Mouse (Mus musculus) layer of hippocampus, adult 8-10 months (tissue): ENCODE results near the gene Ung. TPM values are rescaled to one million over a fixed set of nuclear protein-coding genes. Genes with fewer than 3 reads are reported as not detected.

Experiments
- DNase-seq, 2 experiments: peaks; one replicate each; pipeline ENCODE4 v3.0.0; 2022; ENCODE audit warnings: low spot score in 2 of 2
- total RNA-seq, 4 experiments: library from RNA; stranded (reverse); gene quantifications; 2 replicates each; pipeline ENCODE4 v1.2.4; 2022

The Ung gene
- total RNA-seq, 4 experiments from 2014 or later: 1.7 to 2.3 (median 1.9) TPM

DNA sequence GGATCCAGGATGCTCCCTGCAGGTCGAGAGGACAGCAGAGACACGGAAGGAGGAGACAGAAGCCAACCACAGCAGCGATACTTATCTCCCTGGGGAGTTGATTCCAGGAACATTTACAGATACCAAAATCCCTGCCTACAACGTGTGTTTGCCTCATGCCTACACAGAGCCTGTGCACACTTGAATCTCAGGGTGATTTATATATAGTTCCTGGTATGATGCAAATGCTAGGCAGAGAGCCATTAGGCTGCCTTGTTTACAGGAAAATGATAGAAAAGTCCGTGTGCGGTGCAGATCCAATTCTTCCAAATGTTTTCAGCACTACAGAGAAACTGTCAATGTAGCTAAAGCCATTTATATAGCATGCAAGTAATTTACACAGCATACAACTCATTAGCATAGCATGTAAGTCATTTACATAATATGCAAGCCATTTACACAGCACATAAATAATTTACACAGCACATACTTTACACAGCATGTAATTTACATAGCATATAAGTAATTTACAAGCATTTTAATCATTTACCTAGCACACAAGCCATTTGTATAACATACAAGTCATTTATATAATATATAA is 33.0 kb downstream of the Ung start:
- peak; percentile 18 to 33 for DNase-seq

DNA sequence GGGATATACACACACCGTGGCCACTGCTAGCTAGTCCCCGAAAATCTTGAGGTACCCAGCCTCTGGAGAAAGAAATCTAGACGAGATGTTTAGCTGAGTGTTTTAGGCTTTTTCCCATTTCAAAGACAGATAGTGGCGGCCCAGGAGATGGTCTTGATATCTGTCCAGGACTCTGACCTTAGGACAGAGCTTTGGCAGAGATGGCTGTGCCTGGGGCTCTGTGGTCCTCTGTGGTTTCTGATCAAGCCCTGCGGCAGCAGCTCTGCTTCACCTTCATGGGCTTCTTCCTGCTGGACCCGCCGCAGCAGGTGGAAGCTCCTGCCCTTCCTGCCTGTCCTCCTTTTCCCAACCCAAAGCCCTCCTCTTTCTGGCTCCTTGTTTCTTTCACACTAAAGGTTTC is 40.2 kb downstream of the Ung start:
- no peak for DNase-seq

DNA sequence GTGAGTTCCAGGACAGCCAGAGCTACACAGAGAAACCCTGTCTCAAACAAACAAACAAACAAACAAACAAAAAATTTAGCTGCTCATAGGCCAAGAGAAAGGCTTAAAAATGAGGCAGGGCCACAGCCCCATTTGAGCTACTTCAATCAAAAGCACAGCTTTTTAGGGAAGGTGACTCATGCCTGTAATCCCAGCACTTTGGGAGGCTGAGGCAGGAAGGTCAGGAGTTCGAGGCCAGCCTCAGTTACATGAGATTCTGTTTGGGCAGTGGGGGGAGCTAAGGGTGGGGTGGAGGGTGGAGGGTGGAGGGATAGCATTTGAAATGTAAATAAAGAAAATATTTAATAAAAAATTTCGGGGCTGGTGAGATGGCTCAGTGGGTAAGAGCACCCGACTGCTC is 42.8 kb downstream of the Ung start:
- DNase-seq: no peak

DNA sequence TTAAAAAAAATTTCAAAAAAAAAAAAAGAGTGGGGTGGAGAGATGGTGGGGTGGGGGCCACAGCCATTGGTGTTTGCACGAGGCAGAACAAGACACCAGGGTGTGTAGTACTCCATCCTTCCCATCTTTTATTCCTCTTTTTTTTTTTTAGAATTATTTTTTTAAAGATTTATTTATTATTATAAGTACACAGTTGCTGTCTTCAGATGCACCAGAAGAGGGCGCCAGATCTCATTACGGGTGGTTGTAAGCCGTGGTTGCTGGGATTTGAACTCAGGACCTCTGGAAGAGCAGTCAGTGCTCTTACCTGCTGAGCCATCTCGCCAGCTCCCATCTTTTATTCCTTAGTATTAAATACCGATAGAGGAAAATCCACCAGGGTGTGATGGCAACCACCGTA is 43.3 kb downstream of the Ung start:
- DNase-seq: no peak

DNA sequence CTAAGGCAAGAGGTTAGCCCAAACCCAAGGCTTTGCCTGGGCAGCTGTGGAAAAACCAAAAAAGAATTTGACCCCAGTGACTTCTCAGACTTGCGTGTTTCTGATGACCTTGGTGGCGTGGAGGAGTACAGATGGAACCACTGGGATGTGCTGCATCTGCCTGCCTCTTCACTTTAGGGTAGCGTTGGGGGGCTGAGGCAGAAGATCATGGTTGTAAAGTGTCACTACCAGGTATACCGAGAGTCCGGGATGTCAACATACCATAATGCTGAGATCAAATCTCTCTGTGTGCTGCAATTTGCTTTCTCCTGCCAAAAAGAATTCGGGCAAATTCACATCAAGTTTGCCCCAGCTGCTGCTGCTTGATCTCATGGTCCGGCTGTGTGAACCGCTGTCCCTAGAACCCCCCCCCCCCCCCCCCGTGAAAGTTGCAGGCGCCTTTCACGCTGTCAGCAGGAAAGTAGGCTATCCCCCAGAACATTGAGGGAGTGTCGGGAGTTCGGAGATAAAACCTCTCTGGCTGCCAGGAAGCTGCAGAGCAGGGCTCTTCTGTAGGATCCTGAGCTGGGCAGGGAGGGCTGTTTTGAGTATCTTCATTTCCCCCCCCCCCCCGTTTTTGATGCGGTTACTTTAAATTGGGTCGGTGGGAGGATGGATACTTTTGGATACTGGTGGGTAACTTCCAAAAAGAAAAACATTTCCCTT is 43.8 kb downstream of the Ung start:
- no peak for DNase-seq

DNA sequence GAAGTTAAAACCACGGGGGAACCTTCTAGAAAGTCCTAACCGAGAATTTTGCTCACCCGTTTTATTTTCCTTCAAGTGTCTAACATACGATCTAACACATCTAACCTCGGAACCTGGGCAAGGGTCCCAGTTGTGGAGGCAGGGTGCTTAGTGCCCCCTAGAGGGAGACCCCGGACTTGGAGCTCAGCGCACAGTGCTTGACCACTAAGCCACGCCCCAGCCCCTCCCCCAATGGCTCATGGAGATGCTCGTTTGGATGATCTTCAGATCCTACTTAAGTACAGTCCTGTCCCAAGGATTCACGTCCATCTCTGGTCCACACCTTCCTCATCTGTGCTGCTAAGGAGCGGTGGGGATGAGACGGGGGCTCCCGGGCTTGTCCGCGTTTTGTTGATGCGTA is 44.5 kb downstream of the Ung start:
- DNase-seq: no peak

DNA sequence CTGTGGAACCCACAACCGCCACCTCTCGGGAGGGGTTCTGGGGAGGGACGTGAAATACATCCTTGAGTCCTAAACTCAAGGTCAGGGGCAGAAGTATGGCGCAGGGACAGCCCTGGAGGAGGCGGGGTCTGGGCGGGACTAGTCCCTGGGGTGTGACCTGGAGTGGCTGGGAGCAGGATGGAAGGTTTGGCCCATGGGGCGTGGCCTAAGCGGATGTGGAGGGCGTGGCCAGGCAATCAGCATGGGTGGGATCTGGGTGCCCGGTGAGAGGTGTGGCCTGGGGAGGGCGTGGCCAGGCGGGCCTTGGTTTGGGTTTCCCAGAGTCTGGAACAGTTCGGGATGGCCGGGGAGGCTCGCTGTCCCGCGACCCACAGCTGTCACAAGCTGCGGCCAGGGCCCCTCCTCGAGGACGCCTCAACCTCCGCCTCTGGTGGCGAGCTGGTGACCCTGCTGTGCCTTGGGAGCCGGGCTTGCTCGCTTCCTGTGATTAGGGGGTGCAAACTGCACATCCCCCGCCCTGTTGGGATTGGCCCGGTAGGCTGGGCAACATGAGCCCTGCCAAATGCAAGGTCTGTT is 45.5 kb downstream of the Ung start:
- peak; percentile 72 to 82 for DNase-seq

DNA sequence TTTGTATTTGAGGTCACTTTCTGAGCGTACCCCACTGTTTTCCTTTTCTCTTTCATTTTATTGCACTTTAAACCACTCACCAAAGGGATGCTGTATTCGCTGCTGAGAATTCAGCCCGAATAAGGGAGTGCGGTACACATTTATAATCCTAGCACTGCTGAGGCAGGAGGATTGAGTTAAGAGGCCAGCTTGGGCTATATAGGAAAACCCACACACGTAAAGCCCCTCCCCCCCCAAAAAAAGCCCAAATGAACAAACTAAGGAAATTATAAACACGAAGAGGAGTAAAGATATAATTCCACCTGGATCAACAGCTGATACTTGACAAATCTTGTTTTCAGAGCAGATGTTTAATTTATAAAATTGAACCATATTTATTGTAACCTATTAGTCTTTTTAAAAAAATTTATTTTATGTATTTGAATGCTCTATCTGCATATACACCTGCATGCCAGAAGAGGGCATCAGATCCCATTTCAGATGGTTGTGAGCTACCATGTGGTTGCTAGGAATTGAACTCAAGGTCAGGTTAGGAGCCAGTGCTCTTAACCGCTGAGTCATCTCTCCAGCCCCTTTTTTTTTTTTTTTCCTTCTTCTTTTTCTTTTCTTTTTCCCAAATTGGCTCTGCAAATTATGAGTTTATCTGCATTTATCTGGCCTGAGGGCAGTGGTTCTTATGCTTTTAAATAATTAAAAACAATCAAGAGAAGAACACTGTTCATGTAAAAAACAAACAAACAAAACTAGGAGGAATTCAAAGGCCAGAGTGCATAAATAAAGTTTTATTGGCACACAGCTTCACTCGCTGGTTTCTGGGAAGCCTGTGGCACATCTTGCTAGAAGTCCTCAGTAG is 46.6 kb downstream of the Ung start:
- DNase-seq: no peak

DNA sequence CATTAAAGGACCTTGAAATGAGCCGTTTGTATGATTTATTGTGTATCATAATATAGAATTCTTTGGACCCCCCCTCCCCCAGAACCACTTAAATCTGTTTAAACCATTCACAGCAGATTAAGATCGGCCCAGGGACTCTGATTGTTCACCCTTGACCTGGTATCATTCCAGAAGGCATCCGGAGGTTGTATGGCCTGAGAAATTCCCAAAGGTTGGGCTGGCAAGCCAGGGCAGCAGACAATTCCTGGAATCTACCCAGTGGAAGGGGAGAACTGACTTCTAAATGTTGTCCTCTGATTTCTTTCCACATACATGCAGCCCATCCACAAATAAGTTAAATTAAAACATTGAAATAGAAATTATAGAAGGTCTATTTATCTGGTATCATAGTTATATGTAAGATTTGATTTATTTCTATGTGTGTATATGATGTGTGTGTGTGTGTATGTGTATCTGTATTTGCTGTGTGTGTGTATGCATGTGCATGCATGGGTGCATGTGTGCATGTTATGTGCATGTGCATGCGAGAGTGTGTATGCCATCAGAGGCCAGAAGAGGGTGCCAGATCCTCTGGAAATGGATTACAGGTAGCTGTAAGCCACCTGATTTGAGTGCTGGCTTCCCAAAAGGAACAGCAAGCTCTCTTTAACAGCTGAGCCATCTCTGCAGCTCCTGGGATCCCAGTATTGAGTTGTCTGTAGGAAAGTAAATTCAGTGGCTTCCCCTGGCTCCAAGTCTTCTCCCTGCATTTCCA is 48.0 kb downstream of the Ung start:
- DNase-seq: no peak

DNA sequence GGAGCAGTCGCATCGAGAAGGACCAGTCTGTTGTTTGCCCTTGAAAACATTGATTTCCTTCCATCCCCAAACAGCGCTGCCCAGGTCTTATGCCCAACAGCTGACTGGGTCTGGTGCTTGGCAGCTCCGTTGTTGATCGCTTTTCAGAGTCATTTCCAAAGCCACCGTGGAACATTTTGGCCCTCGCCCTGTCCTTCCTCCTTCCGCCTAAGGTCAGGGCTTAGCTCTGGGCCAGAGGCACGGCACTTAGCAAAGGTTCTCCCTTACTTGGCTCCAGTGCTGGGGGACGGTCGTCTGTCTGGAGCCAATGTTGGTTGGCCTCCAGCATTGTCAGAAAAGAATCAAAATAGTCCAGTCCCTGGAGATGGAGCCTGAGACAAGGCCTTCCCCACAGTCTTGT is 49.4 kb downstream of the Ung start:
- no peak for DNase-seq

DNA sequence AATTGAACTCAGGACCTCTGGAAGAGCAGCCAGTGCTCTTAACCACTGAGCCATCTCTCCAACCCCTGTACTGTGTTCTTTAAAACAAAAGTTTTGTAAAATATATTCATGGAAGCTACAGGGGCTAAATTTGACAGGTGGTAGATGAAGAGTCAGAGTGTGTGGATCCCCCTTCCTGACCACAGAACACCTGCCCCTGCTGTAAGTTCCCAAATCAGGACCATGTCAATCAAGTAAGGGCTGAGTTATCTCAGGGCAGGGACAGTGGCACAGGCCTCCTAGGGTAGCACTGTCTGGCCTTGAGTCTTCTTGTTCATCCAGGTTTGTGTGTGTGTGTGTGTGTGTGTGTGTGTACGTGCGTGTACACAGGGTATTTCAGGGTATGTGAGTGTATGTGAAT is 53.3 kb downstream of the Ung start:
- DNase-seq: no peak

DNA sequence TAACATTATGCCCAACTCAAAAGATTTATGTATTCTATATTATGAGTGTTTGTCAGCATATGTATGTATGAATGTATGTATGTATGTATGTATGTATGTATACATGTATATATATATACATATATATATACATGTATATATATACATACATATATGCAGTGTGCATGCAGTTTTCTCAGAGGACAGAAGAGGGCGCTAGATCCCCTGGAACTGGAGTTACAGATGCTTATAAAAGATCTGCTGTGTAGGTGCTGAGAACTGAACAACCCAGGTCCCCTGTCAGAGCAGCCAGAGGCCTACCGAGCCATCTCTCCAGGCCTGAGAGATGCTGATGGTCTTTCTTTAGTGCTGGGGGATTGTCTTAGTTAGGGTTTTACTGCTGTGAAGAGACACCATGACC is 56.9 kb downstream of the Ung start:
- DNase-seq: no peak

Other genes starting within 250 kb of the Ung start
- gene Coro1c, start 221.6 kb upstream of the Ung start, total RNA-seq: 100 to 1,000 TPM in 1 of 4 experiments, 10 to 100 TPM in 3; 89.3 to 106 (median 94.0) TPM
- gene Ssh1, start 136.5 kb upstream of the Ung start, total RNA-seq: 10 to 100 TPM; 27.9 to 32.3 (median 29.3) TPM
- under 1 TPM in 1 of 4 experiments, not detected in 3; 0.31 TPM for gene Dao, start 126.7 kb upstream of the Ung start, total RNA-seq
- 10 to 100 TPM; 39.5 to 52.3 (median 45.2) TPM for gene Usp30, start 64.9 kb upstream of the Ung start, total RNA-seq
- 100 to 1,000 TPM; 146 to 171 (median 153) TPM for gene Svop, start 38.8 kb upstream of the Ung start, total RNA-seq
- gene Alkbh2, start 2.2 kb upstream of the Ung start, total RNA-seq: 1 to 10 TPM; 3.8 to 6.5 (median 5.5) TPM
- gene Acacb, start 16.1 kb downstream of the Ung start, total RNA-seq: 1 to 10 TPM; 6.1 to 7.4 (median 6.6) TPM
- gene Foxn4, start 143.4 kb downstream of the Ung start, total RNA-seq: not detected
- gene Myo1h, start 158.8 kb downstream of the Ung start, total RNA-seq: 1 to 10 TPM; 2.3 to 5.7 (median 4.3) TPM